Mouse (Mus musculus) hindbrain, embryonic 16.5 days (tissue): ENCODE measurements around the gene B4galt4. TPM values are rescaled to one million over a fixed set of nuclear protein-coding genes. Genes with fewer than 3 reads are reported as not detected.
A peak's percentile ranks its signal among the peaks of the same experiment; 100 is the strongest.

Experiments
- ATAC-seq: fragments of 200-750 bp; cut with Nextera tagmentation; 2 replicates; pipeline ENCODE4 v1.8.0; 2017; ENCODE audit warnings: moderate TSS enrichment, moderate library complexity
- H3K27ac ChIP-seq: fragments of 300-500 bp; sonication (generic); 2 replicates; pipeline ENCODE4 v1.5.1; 2014; ENCODE audit warnings: low read depth, mild to moderate bottlenecking, control low read depth, low read length, moderate library complexity
- H3K27me3 ChIP-seq: fragments of 300-500 bp; sonication (generic); replicated peaks from 2 replicates; pipeline ENCODE4 v1.6.1; 2014; ENCODE audit warnings: low read length; ENCODE audit not compliant: control insufficient read depth, insufficient read depth
- H3K36me3 ChIP-seq: fragments of 300-500 bp; sonication (generic); 2 replicates; pipeline ENCODE4 v1.6.1; 2014; ENCODE audit warnings: mild to moderate bottlenecking, low read length, moderate library complexity, mixed read lengths; ENCODE audit not compliant: control insufficient read depth, insufficient read depth
- H3K4me1 ChIP-seq: fragments of 300-500 bp; sonication (generic); 2 replicates; pipeline ENCODE4 v1.6.1; 2014; ENCODE audit warnings: low read depth, low read length; ENCODE audit not compliant: control insufficient read depth, insufficient read depth
- H3K4me2 ChIP-seq: fragments of 300-500 bp; sonication (generic); 2 replicates; pipeline ENCODE4 v1.6.1; 2014; ENCODE audit warnings: mild to moderate bottlenecking, low read length, control low read depth, moderate library complexity
- H3K4me3 ChIP-seq: fragments of 300-500 bp; sonication (generic); 2 replicates; pipeline ENCODE4 v1.5.1; 2014; ENCODE audit warnings: mild to moderate bottlenecking, low read length, control low read depth, moderate library complexity
- H3K9ac ChIP-seq: fragments of 300-500 bp; sonication (generic); 2 replicates; pipeline ENCODE4 v1.6.1; 2014; ENCODE audit warnings: low read depth, mild to moderate bottlenecking, control low read depth, low read length, moderate library complexity
- H3K9me3 ChIP-seq: fragments of 300-500 bp; sonication (generic); 2 replicates; pipeline ENCODE4 v1.6.1; 2014; ENCODE audit warnings: mild to moderate bottlenecking, low read length, moderate library complexity; ENCODE audit not compliant: control insufficient read depth
- WGBS: fragments of 180-500 bp; shearing (Covaris S2); extraction: QIAGEN DNeasy Blood & Tissue Kit; methylation state at CpG from one replicate; pipeline ENCODE4 v1.1.7; 2014; 5-methylcytosine and 5-hydroxymethylcytosine counted together
- polyA plus RNA-seq: library from polyadenylated mRNA; unstranded; fragments of >200 nt; fragmentation: Nextera tagmentation; extraction: Ambion mirVana; gene quantifications from 2 replicates; pipeline ENCODE4 v1.2.1, GENCODE M21; 2015

Gene B4galt4
- polyA plus RNA-seq, 1 experiment from 2014 or later = 40.3 TPM

DNA sequence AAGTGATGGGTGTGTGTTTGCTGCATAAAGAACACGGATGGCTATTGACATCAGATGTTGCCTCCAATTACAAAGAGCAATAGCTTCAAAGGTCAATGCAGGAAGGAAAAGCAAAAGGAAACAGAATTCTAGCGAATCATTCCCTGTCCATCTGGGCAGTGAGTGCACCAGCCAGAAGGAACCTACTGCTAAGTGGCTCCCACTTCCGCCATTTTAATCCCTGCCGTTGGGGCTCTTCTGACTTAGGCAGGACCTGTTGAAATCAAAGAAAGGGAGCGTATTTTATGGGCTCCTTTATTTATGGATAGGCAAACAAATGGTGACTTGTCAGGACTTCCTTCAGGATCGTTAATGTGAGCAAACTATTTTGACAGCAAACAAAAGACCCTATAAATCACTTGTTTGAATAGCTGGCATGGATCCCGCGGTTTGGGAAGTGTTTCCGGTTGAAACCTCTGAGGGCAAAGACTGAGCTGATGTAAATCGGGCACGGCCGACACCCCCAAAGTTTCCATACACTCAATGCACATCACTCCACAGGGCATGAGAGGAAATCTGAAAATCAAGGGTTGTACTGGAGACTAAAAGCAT, 30.9 kb downstream of the B4galt4 start:
- Histone ChIP-seq H3K4me1 (no peaks in the 10 kb centered on the region), H3K9ac (no peak overlapping the region), H3K4me2 (no peak overlapping the region), H3K27ac (no peak overlapping the region), H3K9me3 (no peaks in the 10 kb centered on the region), H3K27me3 (no peaks in the 10 kb centered on the region), H3K36me3 (peaks cover 11% of the 10 kb centered on the region), H3K4me3 (no peak overlapping the region)
- WGBS = 39% methylated on average over 12 of the region's 12 CpGs
- no peak for ATAC-seq

DNA sequence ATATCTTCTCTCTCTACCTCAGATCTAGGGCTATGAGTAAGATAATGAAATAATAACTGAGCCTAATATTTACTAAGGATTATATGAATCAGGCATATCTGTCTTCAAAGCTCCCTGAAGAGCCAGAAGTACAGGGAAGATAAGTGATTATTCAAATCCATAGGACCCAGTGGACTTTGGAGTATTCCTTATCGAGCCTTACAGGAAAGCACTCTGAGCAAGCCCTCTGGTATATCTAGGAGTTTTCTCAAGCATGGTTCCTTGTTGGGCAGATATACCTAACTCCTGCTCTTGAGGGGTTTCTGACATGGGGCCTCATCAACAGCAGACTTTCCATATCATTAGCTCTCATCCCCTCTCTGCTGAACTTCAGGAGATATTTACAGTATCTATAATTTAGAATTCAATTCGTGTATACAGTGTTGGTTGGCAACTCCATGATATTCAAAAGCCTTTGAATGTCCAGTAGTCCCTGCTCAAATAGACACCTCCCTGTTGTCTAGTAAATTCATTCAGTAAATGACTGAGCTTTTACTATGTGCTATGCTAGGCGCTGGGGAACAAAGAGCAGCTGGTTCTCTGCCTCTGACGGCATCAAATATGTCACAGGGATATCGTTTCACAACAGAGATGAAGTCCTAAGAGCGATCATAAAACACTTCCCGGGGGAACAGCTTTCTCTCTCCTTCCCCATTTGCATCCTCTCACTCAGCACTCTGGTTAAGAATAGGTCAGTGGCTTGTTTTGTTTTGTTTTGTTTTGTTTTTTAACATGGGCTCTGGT, 33.1 kb downstream of the B4galt4 start:
- Histone ChIP-seq H3K27me3 (no peaks in the 10 kb centered on the region), H3K9me3 (no peaks in the 10 kb centered on the region), H3K4me3 (no peak overlapping the region), H3K4me1 (no peaks in the 10 kb centered on the region), H3K9ac (no peak overlapping the region), H3K4me2 (no peak overlapping the region), H3K36me3 (no peaks in the 10 kb centered on the region), H3K27ac (no peak overlapping the region)
- 56% methylated on average over 7 of the region's 7 CpGs for WGBS
- ATAC-seq = no peak

GRCm38 (mm10) chr16:38776342-38776741, 34.3 kb downstream of the B4galt4 start:
- Histone ChIP-seq H3K9ac (no peak overlapping the region), H3K27ac (no peak overlapping the region), H3K4me3 (no peak overlapping the region), H3K4me2 (no peak overlapping the region), H3K27me3 (no peaks in the 10 kb centered on the region), H3K4me1 (no peaks in the 10 kb centered on the region), H3K36me3 (no peaks in the 10 kb centered on the region), H3K9me3 (no peaks in the 10 kb centered on the region)
- ATAC-seq = no peak
- 65% methylated on average over 6 of the region's 6 CpGs for WGBS

GRCm38 (mm10) chr16:38780960-38781572, 39.0 kb downstream of the B4galt4 start:
- H3K27ac ChIP-seq = no peak overlapping the region
- no peak for ATAC-seq
- no peaks in the 10 kb centered on the region for H3K27me3 ChIP-seq
- no peaks in the 10 kb centered on the region for H3K36me3 ChIP-seq
- no peaks in the 10 kb centered on the region for H3K9me3 ChIP-seq
- H3K9ac ChIP-seq = no peak overlapping the region
- WGBS = 96% methylated on average over 7 of the region's 7 CpGs
- H3K4me3 ChIP-seq = no peak overlapping the region
- no peak overlapping the region for H3K4me2 ChIP-seq
- no peaks in the 10 kb centered on the region for H3K4me1 ChIP-seq

- H3K9me3 ChIP-seq = no peaks in the 10 kb centered on the region
- WGBS = 82% methylated on average over 2 of the region's 2 CpGs
These were observed 39.9 kb downstream of the B4galt4 start for GRCm38 (mm10) chr16:38781946-38782345.

DNA sequence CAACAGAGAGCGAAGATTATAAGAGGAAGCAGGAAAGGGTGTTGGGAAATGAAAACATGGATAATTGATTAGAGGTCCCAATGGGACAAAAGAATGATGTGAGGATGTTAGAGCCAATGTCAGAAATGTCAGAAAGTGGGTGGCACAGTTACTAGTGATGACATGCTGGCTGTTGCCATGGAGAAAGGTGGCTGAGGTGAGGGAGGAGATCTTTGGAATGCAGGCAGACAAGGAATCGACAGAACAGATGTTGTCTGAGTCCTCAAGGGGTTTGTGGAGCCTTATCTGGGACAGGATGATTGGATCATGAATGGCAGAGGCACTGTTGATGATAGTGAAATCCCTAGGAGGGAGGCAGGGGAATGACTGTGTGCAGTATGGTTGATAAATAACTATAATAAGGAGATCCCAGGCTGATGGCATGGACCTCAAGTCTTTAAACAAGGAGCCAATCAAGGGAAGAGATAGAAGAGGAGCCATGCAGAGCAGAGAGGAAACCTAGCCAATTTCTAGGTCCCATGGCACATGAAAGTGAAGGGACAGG, 40.5 kb downstream of the B4galt4 start:
- H3K4me2 ChIP-seq = no peak overlapping the region
- H3K36me3 ChIP-seq = no peaks in the 10 kb centered on the region
- 39% methylated on average over 2 of the region's 2 CpGs for WGBS
- 0 out of 2 replicates have a peak, but pooled peaks have one; percentile 60 for ATAC-seq
- no peaks in the 10 kb centered on the region for H3K27me3 ChIP-seq
- H3K4me3 ChIP-seq = no peak overlapping the region
- H3K9ac ChIP-seq = no peak overlapping the region
- H3K9me3 ChIP-seq = no peaks in the 10 kb centered on the region
- no peaks in the 10 kb centered on the region for H3K4me1 ChIP-seq
- H3K27ac ChIP-seq = no peak overlapping the region

More at GRCm38 (mm10) chr16:38781946-38782345, 39.9 kb downstream of the B4galt4 start:
- H3K27ac ChIP-seq = no peak overlapping the region
- H3K36me3 ChIP-seq = no peaks in the 10 kb centered on the region
- ATAC-seq = no peak
- H3K4me1 ChIP-seq = no peaks in the 10 kb centered on the region
- no peak overlapping the region for H3K4me2 ChIP-seq
- H3K27me3 ChIP-seq = no peaks in the 10 kb centered on the region
- H3K4me3 ChIP-seq = no peak overlapping the region
- H3K9ac ChIP-seq = no peak overlapping the region

DNA sequence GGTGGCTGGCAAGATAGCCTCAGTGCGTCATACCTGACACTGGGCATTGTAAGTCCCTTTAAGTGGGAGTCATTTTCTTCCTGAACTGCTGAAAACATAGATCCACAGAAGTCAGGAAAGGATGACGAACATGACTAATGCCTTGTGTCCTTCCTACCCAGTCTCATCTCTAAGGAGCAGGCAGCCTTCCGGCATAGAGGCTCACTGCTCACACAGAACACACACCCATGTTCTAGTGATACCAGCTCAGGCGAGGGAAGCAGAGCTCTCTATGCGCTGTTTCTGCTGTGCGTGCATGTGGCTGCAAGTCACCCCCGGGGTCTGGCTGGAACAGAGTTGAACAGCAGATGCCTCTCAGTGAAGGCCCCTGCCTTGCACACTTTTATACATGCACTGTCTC, 43.2 kb downstream of the B4galt4 start:
- Histone ChIP-seq H3K36me3 (no peaks in the 10 kb centered on the region), H3K27me3 (no peaks in the 10 kb centered on the region), H3K27ac (no peak overlapping the region), H3K9ac (no peak overlapping the region), H3K9me3 (no peaks in the 10 kb centered on the region), H3K4me3 (no peak overlapping the region), H3K4me2 (no peak overlapping the region), H3K4me1 (no peaks in the 10 kb centered on the region)
- 74% methylated on average over 7 of the region's 7 CpGs for WGBS
- no peak for ATAC-seq

- Histone ChIP-seq H3K27me3 (no peaks in the 10 kb centered on the region), H3K9me3 (no peaks in the 10 kb centered on the region), H3K9ac (no peak overlapping the region), H3K4me3 (no peak overlapping the region), H3K4me2 (no peak overlapping the region), H3K27ac (no peak overlapping the region), H3K36me3 (no peaks in the 10 kb centered on the region), H3K4me1 (no peaks in the 10 kb centered on the region)
- ATAC-seq = no peak
- WGBS = 91% methylated on average over 2 of the region's 2 CpGs
These were observed 47.0 kb downstream of the B4galt4 start for GRCm38 (mm10) chr16:38789016-38789415.

DNA sequence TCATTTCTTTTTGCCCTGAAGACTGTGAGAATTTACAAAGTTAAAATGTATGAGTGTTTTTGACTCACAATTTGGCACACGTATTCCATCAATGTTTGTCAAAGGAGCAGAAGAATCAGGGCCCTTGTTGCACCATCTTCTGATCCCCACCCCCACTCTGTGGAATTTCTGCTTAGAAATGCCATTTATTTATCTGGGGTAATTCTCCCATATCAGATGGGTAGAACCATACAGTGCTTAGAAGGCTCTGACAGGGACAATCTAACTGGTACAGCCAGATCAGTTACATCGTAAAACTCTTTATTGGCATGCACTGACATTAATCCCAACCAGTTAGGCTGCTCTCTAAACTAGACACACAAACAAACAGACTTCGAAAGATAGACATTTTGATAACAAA, 47.9 kb downstream of the B4galt4 start:
- no peak overlapping the region for H3K9ac ChIP-seq
- H3K4me3 ChIP-seq = no peak overlapping the region
- H3K4me1 ChIP-seq = no peaks in the 10 kb centered on the region
- H3K9me3 ChIP-seq = no peaks in the 10 kb centered on the region
- H3K27ac ChIP-seq = no peak overlapping the region
- no peak for ATAC-seq
- H3K36me3 ChIP-seq = no peaks in the 10 kb centered on the region
- no peak overlapping the region for H3K4me2 ChIP-seq
- 88% methylated on average over 3 of the region's 3 CpGs for WGBS
- no peaks in the 10 kb centered on the region for H3K27me3 ChIP-seq
